In the genomic region with DNA sequence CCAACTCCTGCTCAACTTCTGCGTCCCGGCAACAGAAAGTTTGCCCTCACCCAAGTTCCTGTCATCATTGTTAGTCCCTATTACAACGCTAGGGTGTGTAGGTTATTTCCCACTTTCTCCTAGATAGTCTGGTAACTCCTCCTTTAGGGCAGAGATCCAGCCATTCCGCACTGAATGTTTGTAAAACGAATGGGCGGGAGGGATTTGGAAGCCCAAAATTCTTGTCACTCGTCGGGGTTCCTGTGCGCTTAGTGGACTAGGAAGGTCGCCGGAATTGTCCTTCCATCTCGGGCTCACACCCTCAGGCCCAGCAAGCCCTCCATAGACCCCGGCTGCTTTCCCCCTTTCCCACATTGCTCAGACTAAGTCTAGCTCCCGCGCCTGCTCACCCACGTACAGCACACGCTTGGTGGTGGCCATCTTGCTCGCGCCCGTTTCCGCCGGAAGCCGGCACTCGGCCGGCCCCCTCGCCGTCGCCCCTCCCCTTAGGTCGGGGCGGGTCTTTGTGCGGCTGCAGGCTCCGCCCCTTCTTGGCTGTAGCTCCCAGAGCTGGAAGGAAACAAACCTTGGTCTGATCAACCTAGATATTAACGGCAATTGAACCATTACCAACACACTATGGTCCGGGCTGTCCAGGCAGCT, we compare ENCODE assay signal across 8 mouse cellular contexts. TPM values are rescaled to one million over a fixed set of nuclear protein-coding genes. Genes with fewer than 3 reads are reported as not detected.
DNase-seq lines count a peak whose midpoint lies in the region; ATAC-seq lines count a peak whose summit lies in the region.

Ppie (minus strand) TSS at position 439 of the 642 bp plus-strand sequence.

- peaks cover 29% of the 10 kb centered on the region for H3K36me3 ChIP-seq in heart, embryonic 13.5 days
- peaks cover 24% of the 10 kb centered on the region for H3K36me3 ChIP-seq in liver, embryonic 15.5 days (replicated peaks)
- peaks cover 20% of the 10 kb centered on the region for H3K36me3 ChIP-seq in neural tube, embryonic 12.5 days

- H3K4me3 ChIP-seq in brown adipose tissue, adult 24 weeks (ENCODE audit: insufficient read depth, low read depth, low read length), result peak within 1 kb of the TSS; percentile 99
- peak within 1 kb of the TSS; percentile 77 for H3K4me3 ChIP-seq in heart, embryonic 13.5 days
- peak within 1 kb of the TSS; percentile 73 for H3K4me3 ChIP-seq in liver, embryonic 15.5 days (replicated peaks)
- H3K4me3 ChIP-seq in neural tube, embryonic 12.5 days, result peak within 1 kb of the TSS; percentile 67

- under 1% methylated on average over 34 of the region's 34 CpGs for WGBS in heart, embryonic 13.5 days
- WGBS in liver, embryonic 15.5 days (ENCODE audit: insufficient replicate concordance), result under 1% methylated on average over 34 of the region's 34 CpGs
- 1% methylated on average over 34 of the region's 34 CpGs for WGBS in neural tube, embryonic 12.5 days

- H3K27ac ChIP-seq in brown adipose tissue, adult 24 weeks (replicated peaks; ENCODE audit: low read depth, low read length), result peak within 1 kb of the TSS; percentile 86
- H3K27ac ChIP-seq in heart, embryonic 13.5 days (replicated peaks), result peak within 1 kb of the TSS; percentile 90
- peak within 1 kb of the TSS; percentile 78 for H3K27ac ChIP-seq in liver, embryonic 15.5 days (replicated peaks)
- no peak within 1 kb of the TSS for H3K27ac ChIP-seq in neural tube, embryonic 12.5 days

- H3K27me3 ChIP-seq in heart, embryonic 13.5 days (replicated peaks), result peaks cover 15% of the 10 kb centered on the region
- H3K27me3 ChIP-seq in liver, embryonic 15.5 days, result 0 out of 2 replicates have a peak, but pooled peaks cover 4% of the 10 kb centered on the region
- no peaks in the 10 kb centered on the region for H3K27me3 ChIP-seq in neural tube, embryonic 12.5 days (replicated peaks)

- peak within 1 kb of the TSS; percentile 92 for H3K4me2 ChIP-seq in heart, embryonic 13.5 days
- peak within 1 kb of the TSS; percentile 84 for H3K4me2 ChIP-seq in liver, embryonic 15.5 days
- H3K4me2 ChIP-seq in neural tube, embryonic 12.5 days (replicated peaks), result peak within 1 kb of the TSS; percentile 91

- peak; percentile 33 for DNase-seq in fat pad, adult 2 months (ENCODE audit: extremely low read depth, low read depth, low spot score)
- peak; percentile 92 for DNase-seq in kidney, postnatal 10 days
- DNase-seq in telencephalon, adult 2 months (ENCODE audit: low read depth, low spot score), result peak; percentile 72

- peak; percentile 99 for ATAC-seq in CD4-positive, CD25-positive, alpha-beta regulatory T cell, adult 4 months
- peak; percentile 85 for ATAC-seq in heart, embryonic 13.5 days (ENCODE audit: extremely low read depth, insufficient number of reproducible peaks, low FRiP score, low TSS enrichment)
- peak; percentile 93 for ATAC-seq in liver, embryonic 15.5 days (ENCODE audit: insufficient read depth)
- ATAC-seq in neural tube, embryonic 12.5 days (ENCODE audit: low FRiP score, low read depth), result peak; percentile 96

- H3K4me1 ChIP-seq in brown adipose tissue, adult 24 weeks (ENCODE audit: control insufficient read depth, insufficient read depth, insufficient read length, low read length), result peaks cover 9% of the 10 kb centered on the region
- peaks cover 24% of the 10 kb centered on the region for H3K4me1 ChIP-seq in heart, embryonic 13.5 days
- peaks cover 24% of the 10 kb centered on the region for H3K4me1 ChIP-seq in liver, embryonic 15.5 days (replicated peaks)
- H3K4me1 ChIP-seq in neural tube, embryonic 12.5 days, result peaks cover 13% of the 10 kb centered on the region

- H3K9ac ChIP-seq in heart, embryonic 13.5 days, result peak within 1 kb of the TSS; percentile 84
- peak within 1 kb of the TSS; percentile 60 for H3K9ac ChIP-seq in liver, embryonic 15.5 days
- peak within 1 kb of the TSS; percentile 62 for H3K9ac ChIP-seq in neural tube, embryonic 12.5 days

- H3K9me3 ChIP-seq in heart, embryonic 13.5 days, result no peaks in the 10 kb centered on the region
- H3K9me3 ChIP-seq in liver, embryonic 15.5 days (replicated peaks), result no peaks in the 10 kb centered on the region
- no peaks in the 10 kb centered on the region for H3K9me3 ChIP-seq in neural tube, embryonic 12.5 days

RNA-seq across cellular contexts. Expression of gene Ppie, which starts in this region (rescaled TPM):
- 100 to 1,000 TPM; 104 to 139 TPM for polyA plus RNA-seq in CD4-positive, CD25-positive, alpha-beta regulatory T cell, adult 4 months (2017; shearing (Covaris generic))
- 20.4 and 23.5 TPM in 2 replicates for polyA plus RNA-seq in brown adipose tissue, adult 24 weeks (2012; ENCODE audit: insufficient read depth, insufficient read length, missing spikeins)
- 51.3 and 56.7 TPM in 2 replicates for polyA plus RNA-seq in heart, embryonic 13.5 days (2015; fragmentation: Nextera tagmentation; extraction: Ambion mirVana)
- 36.8 TPM in 2 replicates for polyA plus RNA-seq in liver, embryonic 15.5 days (2015; fragmentation: Nextera tagmentation; extraction: Ambion mirVana)
- polyA plus RNA-seq in neural tube, embryonic 12.5 days (2016; fragmentation: Nextera tagmentation; extraction: Ambion mirVana), result 80.1 and 80.9 TPM in 2 replicates

Comparison
In these comparisons a context has a peak if more than half of its experiments do, and no peak if none do; other contexts are left out.
1. DNase-seq: peak in every context shown above with its lines; median percentile 92 in kidney, postnatal 10 days; 72 in telencephalon, adult 2 months; 33 in fat pad, adult 2 months.